Mouse (Mus musculus) inflammation-experienced regulatory T-cells, adult 16 weeks (primary cell): ENCODE measurements around the gene Pik3r2. TPM values are rescaled to one million over a fixed set of nuclear protein-coding genes. Genes with fewer than 3 reads are reported as not detected.

Source experiments
- polyA plus RNA-seq: library from polyadenylated mRNA; unstranded; fragments of 100-300 nt; shearing (Covaris generic); gene quantifications from one replicate; pipeline ENCODE4 v1.2.1, GENCODE M21; 2017

The Pik3r2 gene
- polyA plus RNA-seq = 31.0 TPM

DNA sequence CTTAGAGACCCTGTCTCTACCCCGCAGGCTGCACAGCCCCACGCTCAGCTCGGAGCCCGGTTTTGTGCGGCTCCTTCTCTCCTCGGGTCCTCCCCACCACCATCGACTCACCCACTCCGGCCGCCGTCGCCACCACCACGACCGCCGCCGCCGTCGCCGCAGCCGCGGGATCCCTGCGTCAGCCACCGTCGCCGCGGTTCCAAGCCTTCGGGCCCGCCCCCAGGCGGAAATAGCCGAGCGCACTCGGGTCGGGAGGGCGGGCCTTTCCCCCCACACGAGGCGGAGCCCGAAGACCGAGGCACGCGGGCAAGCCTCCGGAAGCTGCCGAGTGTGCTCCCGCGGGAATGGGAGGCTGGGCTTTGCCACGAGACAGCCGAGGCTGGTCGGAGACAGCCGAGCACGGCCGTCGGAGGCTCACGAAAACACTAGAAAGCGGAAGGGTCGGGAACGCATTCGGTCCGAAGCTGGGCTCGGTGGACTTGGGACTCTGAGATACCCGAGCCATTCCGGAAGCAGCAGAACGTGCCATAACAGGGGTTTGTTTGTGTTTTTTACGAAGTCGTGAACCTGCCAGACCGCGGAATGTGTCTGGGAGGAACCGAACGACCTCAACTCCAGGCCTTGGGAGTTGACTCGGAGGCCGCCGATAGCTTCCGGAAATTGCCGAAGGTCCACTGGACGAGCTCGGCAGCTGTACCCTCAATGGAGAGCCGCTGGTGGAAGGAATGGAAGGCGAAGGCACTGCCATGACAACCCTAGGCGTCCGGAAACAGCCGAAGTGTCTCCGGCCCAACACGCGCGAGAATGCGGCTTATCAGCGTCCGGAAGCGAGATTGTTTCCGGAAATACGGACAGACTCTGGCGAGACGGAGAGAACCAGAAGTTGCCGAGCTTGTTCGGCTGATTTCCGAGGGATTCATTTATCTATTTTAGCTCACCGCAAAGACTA lies at the start of gene Pik3r2:
TSS of gene Pik3r2 (minus strand) at position 218 of the 949 bp plus-strand sequence.

GRCm38 (mm10) chr8:70808239-70808638 lies 31.7 kb upstream of the Pik3r2 start, which contains the start of gene Il12rb1:
Gene Il12rb1 (plus strand): TSS chr8:70808449.

GRCm38 (mm10) chr8:70804481-70805206 lies 28.1 kb upstream of the Pik3r2 start, which contains the start of gene Mast3:
Gene Mast3 (minus strand): TSS chr8:70805054.

DNA sequence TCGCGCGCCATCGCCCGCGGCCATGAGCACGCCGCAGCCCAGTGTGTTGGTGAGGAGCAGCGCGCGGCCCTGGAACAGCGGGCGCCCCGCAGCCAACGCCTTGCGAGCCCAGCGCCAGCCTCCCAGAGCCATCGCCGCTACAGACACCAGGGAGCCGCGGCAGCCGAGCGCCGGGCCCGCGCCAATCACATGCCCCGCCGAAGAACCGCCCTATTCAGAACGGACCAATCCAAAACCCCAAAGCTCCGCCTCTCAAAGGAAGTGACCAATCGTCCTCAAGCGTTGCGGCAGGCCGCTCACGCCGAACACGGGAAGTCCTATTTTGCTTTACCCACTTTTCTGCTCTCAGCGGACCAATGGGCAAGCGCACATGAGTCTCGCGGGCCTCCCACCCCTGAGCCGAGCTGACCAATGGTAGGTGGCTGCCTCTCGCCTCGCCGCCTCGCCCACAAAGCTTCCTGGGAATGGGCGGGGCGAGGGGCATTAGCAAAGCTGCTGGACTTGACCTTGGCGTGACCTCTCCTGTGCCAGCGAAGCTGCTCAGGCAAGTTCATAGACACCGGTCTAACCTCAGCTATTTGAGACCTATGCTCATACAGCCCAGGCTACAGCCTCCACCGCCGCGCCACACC lies 15.6 kb downstream of the Pik3r2 start, which contains the start of gene Mpv17l2:
TSS of gene Mpv17l2 (minus strand) at position 172 of the 632 bp plus-strand sequence.

GRCm38 (mm10) chr8:70754043-70754870 lies 22.3 kb downstream of the Pik3r2 start, which contains the start of gene Rab3a:
Gene Rab3a (plus strand): TSS chr8:70754679.

DNA sequence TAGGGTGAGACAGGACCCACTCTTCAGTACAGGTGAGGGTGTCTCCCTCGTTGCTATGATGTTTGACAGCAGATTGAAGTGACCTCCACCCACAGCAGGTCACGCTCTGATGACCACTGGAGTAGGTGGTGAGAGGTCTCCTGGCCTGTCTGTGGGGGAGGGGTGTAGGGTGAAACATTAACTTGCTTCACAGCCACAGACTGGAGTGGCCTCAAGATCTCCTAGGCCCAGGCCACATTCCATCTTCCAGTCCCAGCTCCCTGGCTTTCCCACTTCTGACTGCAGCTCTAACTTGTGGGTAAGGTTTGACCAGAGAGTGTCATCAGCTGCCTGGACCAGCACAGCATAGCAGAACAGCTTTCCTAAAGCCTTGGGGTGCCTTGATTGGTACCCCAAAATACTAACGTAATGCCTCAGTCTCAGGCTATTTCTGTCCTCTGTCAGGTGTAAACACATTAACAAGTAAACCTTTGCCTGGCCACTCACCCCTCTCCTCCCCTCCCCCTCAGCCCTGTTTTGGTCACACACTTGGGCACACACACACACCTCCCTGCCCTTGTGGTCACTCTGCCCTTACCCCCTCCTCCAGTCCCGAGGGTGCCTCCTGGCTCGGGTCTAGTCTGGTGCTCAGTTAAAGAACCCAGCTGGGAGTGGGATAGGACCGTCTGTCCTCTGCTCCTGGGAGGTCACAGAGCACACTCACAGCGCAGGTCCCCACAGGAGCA lies 52.9 kb downstream of the Pik3r2 start, which contains the start of gene Pde4c:
TSS of gene Pde4c (plus strand) at position 235 of the 725 bp plus-strand sequence.

DNA sequence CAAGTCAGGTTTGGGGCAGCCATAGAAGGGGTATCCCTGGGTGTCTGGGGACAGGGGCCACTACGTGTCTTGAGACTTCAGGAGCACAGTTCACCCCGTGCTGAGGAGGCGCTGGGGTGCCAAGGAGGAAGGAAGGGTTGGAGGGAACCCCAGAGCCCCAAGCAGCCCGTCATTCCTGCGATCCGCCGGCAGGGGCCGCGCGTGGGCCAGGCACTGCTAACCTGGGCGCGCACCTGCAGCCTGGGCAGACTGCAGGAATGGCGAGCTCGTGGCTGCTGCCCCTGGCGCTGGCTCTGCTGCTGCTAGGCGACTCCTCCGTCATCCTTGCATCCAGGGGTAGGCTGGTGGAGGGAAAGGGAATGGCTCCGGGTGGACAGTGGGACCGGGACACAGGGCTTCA lies 58.2 kb downstream of the Pik3r2 start, which contains the start of gene Gm3336:
TSS of gene Gm3336 (plus strand) at position 247 of the 400 bp plus-strand sequence.

Other genes with a start within 250 kb of the Pik3r2 start
- gene Fkbp8, start 249.0 kb downstream of the Pik3r2 start, polyA plus RNA-seq = 450 TPM
- 84.7 TPM for gene Kxd1, start 248.8 kb downstream of the Pik3r2 start, polyA plus RNA-seq
- 43.3 TPM for gene Ell, start 237.3 kb downstream of the Pik3r2 start, polyA plus RNA-seq
- gene Isyna1, start 182.3 kb downstream of the Pik3r2 start, polyA plus RNA-seq = 98.4 TPM
- gene Ssbp4, start 167.8 kb downstream of the Pik3r2 start, polyA plus RNA-seq = 34.8 TPM
- 0.40 TPM for gene Lrrc25, start 160.6 kb downstream of the Pik3r2 start, polyA plus RNA-seq
- not detected for gene Gdf15, start 144.3 kb downstream of the Pik3r2 start, polyA plus RNA-seq
- gene Pgpep1, start 116.3 kb downstream of the Pik3r2 start, polyA plus RNA-seq = 6.1 TPM
- gene Lsm4, start 103.5 kb downstream of the Pik3r2 start, polyA plus RNA-seq = 330 TPM
- gene Jund, start 77.8 kb downstream of the Pik3r2 start, polyA plus RNA-seq = 22.8 TPM
- 0.09 TPM for gene Iqcn, start 73.3 kb downstream of the Pik3r2 start, polyA plus RNA-seq
- not detected for gene Gm3336, start 58.2 kb downstream of the Pik3r2 start, polyA plus RNA-seq
- gene Pde4c, start 53.0 kb downstream of the Pik3r2 start, polyA plus RNA-seq = 0.85 TPM
- 17.6 TPM for gene Rab3a, start 22.0 kb downstream of the Pik3r2 start, polyA plus RNA-seq
- 19.0 TPM for gene Mpv17l2, start 15.8 kb downstream of the Pik3r2 start, polyA plus RNA-seq
- gene Mast3, start 28.3 kb upstream of the Pik3r2 start, polyA plus RNA-seq = 80.7 TPM
- 64.8 TPM for gene Il12rb1, start 31.7 kb upstream of the Pik3r2 start, polyA plus RNA-seq
- 3.1 TPM for gene Arrdc2, start 63.0 kb upstream of the Pik3r2 start, polyA plus RNA-seq
- not detected for gene Kcnn1, start 86.5 kb upstream of the Pik3r2 start, polyA plus RNA-seq
- 83.0 TPM for gene Ccdc124, start 97.2 kb upstream of the Pik3r2 start, polyA plus RNA-seq
- gene Slc5a5, start 116.0 kb upstream of the Pik3r2 start, polyA plus RNA-seq = not detected
- 6,058 TPM for gene Rpl18a, start 120.7 kb upstream of the Pik3r2 start, polyA plus RNA-seq
- 57.2 TPM for gene Map1s, start 129.2 kb upstream of the Pik3r2 start, polyA plus RNA-seq